Mouse (Mus musculus): ENCODE results near the gene Mkrn2os. TPM values are rescaled to one million over a fixed set of nuclear protein-coding genes. Genes with fewer than 3 reads are reported as not detected.

The Mkrn2os gene
- polyA plus RNA-seq, 1 experiment, result not detected

DNA sequence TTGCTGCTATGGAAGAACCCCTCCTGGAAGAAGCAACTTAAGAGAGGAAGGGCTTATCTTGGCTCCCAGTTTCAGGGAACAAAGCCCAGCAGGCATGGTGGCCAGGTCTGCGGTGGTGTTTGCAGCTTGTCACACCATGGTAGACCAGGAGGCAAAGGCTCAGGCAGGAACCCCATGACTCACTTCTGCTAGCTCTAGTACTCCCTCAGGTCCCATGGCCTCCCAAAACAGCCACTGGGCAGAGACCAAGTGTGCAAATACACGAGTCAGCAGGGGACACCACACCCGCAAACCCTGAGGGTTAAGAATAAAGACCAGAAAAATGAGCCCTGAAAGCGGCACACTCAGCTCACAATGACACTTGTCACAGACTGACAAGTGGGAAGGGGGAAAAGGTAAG, 56.2 kb downstream of the Mkrn2os start:
- no peak overlapping the region for H3K4me3 ChIP-seq (replicated peaks; ENCODE audit: extremely low read depth, low read depth, low read length)
- TF ChIP-seq CTCF (IDR thresholded peaks at IDR 0.05; ENCODE audit: insufficient read depth, low read length) (no peak), POLR2A (IDR thresholded peaks at IDR 0.05; ENCODE audit: borderline replicate concordance, extremely low read depth, low read depth, low read length) (no peak)
- H3K4me1 ChIP-seq (ENCODE audit: control insufficient read depth, insufficient read depth, low read length), result no peaks in the 10 kb centered on the region
- no peak for DNase-seq
- WGBS, result 63% methylated on average over 4 of the region's 4 CpGs

DNA sequence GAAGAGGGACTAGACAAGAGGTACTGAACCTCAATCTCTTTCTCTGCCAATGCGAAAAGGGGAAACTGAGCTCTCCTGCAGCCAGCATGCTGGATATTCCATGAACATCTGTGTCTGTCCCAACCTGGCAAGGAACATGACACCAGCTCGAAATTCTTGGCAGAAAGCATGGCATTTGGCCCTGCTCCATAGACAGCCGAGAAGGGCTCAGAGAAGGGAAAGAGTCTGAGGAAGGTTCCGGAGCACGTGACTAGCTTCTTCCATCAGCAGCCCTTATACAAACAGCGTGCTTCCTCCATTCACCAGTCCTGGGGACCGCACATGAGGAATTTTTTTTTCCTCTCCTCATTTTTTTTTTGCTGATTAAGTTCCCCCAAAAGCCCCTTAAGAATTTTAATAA, 57.8 kb downstream of the Mkrn2os start:
- TF ChIP-seq POLR2A (IDR thresholded peaks at IDR 0.05; ENCODE audit: borderline replicate concordance, extremely low read depth, low read depth, low read length) (no peak), CTCF (IDR thresholded peaks at IDR 0.05; ENCODE audit: insufficient read depth, low read length) (no peak)
- Histone ChIP-seq H3K4me1 (ENCODE audit: control insufficient read depth, insufficient read depth, low read length) (no peaks in the 10 kb centered on the region), H3K4me3 (replicated peaks; ENCODE audit: extremely low read depth, low read depth, low read length) (no peak overlapping the region)
- 17% methylated on average over 7 of the region's 7 CpGs for WGBS
- no peak for DNase-seq

Other genes starting within 250 kb of the Mkrn2os start
- gene Pparg, start 231.6 kb downstream of the Mkrn2os start, polyA plus RNA-seq (2012; rRNA removed), result 11.7 and 13.7 TPM in 2 replicates
- gene Tsen2, start 47.9 kb downstream of the Mkrn2os start, polyA plus RNA-seq (2012; rRNA removed), result 2.3 and 4.2 TPM in 2 replicates
- gene Mkrn2, start 9.3 kb upstream of the Mkrn2os start, polyA plus RNA-seq (2012; rRNA removed), result 57.2 and 68.1 TPM in 2 replicates
- 98.6 and 131 TPM in 2 replicates for gene Raf1, start 84.1 kb upstream of the Mkrn2os start, polyA plus RNA-seq (2012; rRNA removed)
- 2.2 and 21.5 TPM in 2 replicates for gene Tmem40, start 169.8 kb upstream of the Mkrn2os start, polyA plus RNA-seq (2012; rRNA removed)
- 5.3 and 8.4 TPM in 2 replicates for gene Cand2, start 182.0 kb upstream of the Mkrn2os start, polyA plus RNA-seq (2012; rRNA removed)
- gene Rpl32, start 216.2 kb upstream of the Mkrn2os start, polyA plus RNA-seq (2012; rRNA removed), result 276 and 321 TPM in 2 replicates
- gene Efcab12, start 245.8 kb upstream of the Mkrn2os start, polyA plus RNA-seq (2012; rRNA removed), result 1.7 and 2.0 TPM in 2 replicates

All from lung, adult 2 months (tissue).